Mouse (Mus musculus): ENCODE measurements at regions not wholly inside any gene's neighbourhood (a gene's known extent, or its start where the extent isn't known, plus 50 kb on each side); places are given as distances from the start of the nearest gene placed in this dataset.

GRCm38 (mm10) chr10:43651915-43652314, 73.8 kb downstream of the Cd24a start:
- no peak for TF ChIP-seq CTCF (IDR thresholded peaks at IDR 0.05; ENCODE audit: control insufficient read depth, insufficient read depth, insufficient replicate concordance, low read depth, low read length)
- no peak for TF ChIP-seq POLR2A (IDR thresholded peaks at IDR 0.05; ENCODE audit: control insufficient read depth, low read depth, low read length)
